Mouse (Mus musculus): ENCODE measurements at regions not wholly inside any gene's neighbourhood (a gene's known extent, or its start where the extent isn't known, plus 50 kb on each side); places are given as distances from the start of the nearest gene placed in this dataset.

DNA sequence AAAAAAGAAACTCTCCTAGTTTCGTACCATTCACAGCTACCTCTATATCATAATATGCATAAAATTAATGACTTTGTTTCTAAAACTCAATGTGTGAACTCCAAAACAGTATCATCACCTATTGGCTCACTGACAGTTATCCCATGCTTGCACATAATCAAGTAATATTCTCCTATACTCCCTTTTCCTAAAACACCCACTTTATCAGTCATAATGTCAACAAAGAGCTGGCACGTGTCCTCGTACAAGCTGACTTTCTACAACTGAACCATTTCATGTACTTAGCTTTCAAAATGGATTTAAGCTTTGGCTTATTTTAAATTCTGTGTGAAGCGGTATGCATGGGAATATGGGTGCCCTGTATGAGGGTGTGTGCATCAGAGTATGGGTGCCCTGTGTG lies 58.0 kb upstream of the Golim4 start:
- Histone ChIP-seq H3K9ac (replicated peaks; ENCODE audit: low read depth, low read length) (no peak overlapping the region), H3K27me3 (ENCODE audit: control insufficient read depth, insufficient read depth, low read length) (no peaks in the 10 kb centered on the region), H3K4me2 (ENCODE audit: low read depth, low read length) (no peak overlapping the region), H3K4me3 (ENCODE audit: low read depth, low read length) (no peak overlapping the region), H3K9me3 (ENCODE audit: control insufficient read depth, low read length) (no peaks in the 10 kb centered on the region), H3K27ac (ENCODE audit: low read depth, low read length) (no peak overlapping the region), H3K4me1 (ENCODE audit: control insufficient read depth, insufficient read depth, low read length) (no peaks in the 10 kb centered on the region), H3K36me3 (ENCODE audit: control insufficient read depth, insufficient read depth, low read length) (no peaks in the 10 kb centered on the region)
- no peak for ATAC-seq (ENCODE audit: low read depth)
- WGBS: 96% methylated on average over 4 of the region's 4 CpGs

DNA sequence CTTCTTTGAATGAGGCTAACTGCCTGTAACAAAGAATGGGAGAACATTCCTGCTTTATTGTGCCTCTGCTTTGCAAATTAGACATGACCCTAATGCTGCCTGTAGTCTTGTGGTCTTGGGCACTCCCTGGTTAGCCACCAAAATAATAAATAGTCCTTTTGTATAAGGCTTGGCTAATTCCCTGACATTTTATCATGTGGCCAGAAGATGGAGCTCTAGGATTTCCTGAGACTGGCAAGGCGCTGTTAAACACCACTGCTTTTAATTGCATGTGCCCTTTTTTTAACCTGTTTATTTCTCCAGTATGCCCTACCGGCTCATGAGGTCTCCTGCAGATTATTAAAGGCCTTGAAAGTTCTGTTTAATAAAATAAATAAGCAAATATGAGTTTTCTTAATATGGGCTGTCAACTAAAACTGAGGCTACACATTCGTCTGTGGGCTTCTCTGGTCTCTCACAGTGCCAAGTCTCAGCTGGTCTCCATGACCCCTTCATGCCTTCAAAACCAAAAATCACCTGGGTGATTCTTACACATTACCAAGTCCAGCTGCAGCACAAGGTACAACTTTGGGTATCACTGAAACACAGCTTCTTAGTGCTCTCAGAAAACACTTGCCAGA lies 51.9 kb upstream of the Golim4 start:
- H3K36me3 ChIP-seq (ENCODE audit: control insufficient read depth, insufficient read depth, low read length): no peaks in the 10 kb centered on the region
- no peak overlapping the region for H3K4me3 ChIP-seq (ENCODE audit: low read depth, low read length)
- no peak overlapping the region for H3K4me2 ChIP-seq (ENCODE audit: low read depth, low read length)
- no peaks in the 10 kb centered on the region for H3K27me3 ChIP-seq (ENCODE audit: control insufficient read depth, insufficient read depth, low read length)
- H3K27ac ChIP-seq (ENCODE audit: low read depth, low read length): no peak overlapping the region
- no peaks in the 10 kb centered on the region for H3K4me1 ChIP-seq (ENCODE audit: control insufficient read depth, insufficient read depth, low read length)
- WGBS: 27% methylated on average over 3 of the region's 3 CpGs
- H3K9me3 ChIP-seq (ENCODE audit: control insufficient read depth, low read length): no peaks in the 10 kb centered on the region
- peak; percentile 85 for ATAC-seq (ENCODE audit: low read depth)
- H3K9ac ChIP-seq (replicated peaks; ENCODE audit: low read depth, low read length): no peak overlapping the region

All from neural tube, embryonic 14.5 days (tissue).